Mouse (Mus musculus) heart, embryonic 15.5 days (tissue): ENCODE results near the gene Rpa1. TPM values are rescaled to one million over a fixed set of nuclear protein-coding genes. Genes with fewer than 3 reads are reported as not detected.
"Not testable (repeated sequence)": the region's sequence is repeated elsewhere in the genome, so short reads cannot be mapped to it uniquely, and the experiment has no call there.

ENCODE experiments used
- ATAC-seq: fragments of 200-750 bp; cut with Nextera tagmentation; replicated peaks from 2 replicates; pipeline ENCODE4 v1.8.0; 2017; ENCODE audit warnings: low read depth, moderate TSS enrichment; ENCODE audit not compliant: insufficient number of reproducible peaks, insufficient read depth, low FRiP score
- H3K27ac ChIP-seq: fragments of 300-500 bp; sonication (generic); 2 replicates; pipeline ENCODE4 v1.5.1; 2015; ENCODE audit warnings: mild to moderate bottlenecking, inconsistent platforms
- H3K27me3 ChIP-seq: fragments of 300-500 bp; sonication (generic); 2 replicates; pipeline ENCODE4 v1.6.1; 2015; ENCODE audit warnings: inconsistent platforms
- H3K36me3 ChIP-seq: fragments of 300-500 bp; sonication (generic); 2 replicates; pipeline ENCODE4 v1.6.1; 2015; ENCODE audit warnings: mild to moderate bottlenecking, inconsistent platforms
- H3K4me1 ChIP-seq: fragments of 300-500 bp; sonication (generic); replicated peaks from 2 replicates; pipeline ENCODE4 v1.6.1; 2015; ENCODE audit warnings: inconsistent platforms
- H3K4me2 ChIP-seq: fragments of 300-500 bp; sonication (generic); 2 replicates; pipeline ENCODE4 v1.6.1; 2015; ENCODE audit warnings: inconsistent platforms, mild to moderate bottlenecking, moderate library complexity
- H3K4me3 ChIP-seq: fragments of 300-500 bp; sonication (generic); 2 replicates; pipeline ENCODE4 v1.5.1; 2015; ENCODE audit warnings: mild to moderate bottlenecking, inconsistent platforms
- H3K9ac ChIP-seq: fragments of 300-500 bp; sonication (generic); 2 replicates; pipeline ENCODE4 v1.6.1; 2015; ENCODE audit warnings: mild to moderate bottlenecking, inconsistent platforms
- H3K9me3 ChIP-seq: fragments of 300-500 bp; sonication (generic); replicated peaks from 2 replicates; pipeline ENCODE4 v1.6.1; 2016; ENCODE audit warnings: inconsistent platforms
- WGBS: fragments of 180-500 bp; shearing (Covaris S2); methylation state at CpG from one replicate; pipeline ENCODE4 v1.1.7; 2015; ENCODE audit warnings: mixed read lengths; 5-methylcytosine and 5-hydroxymethylcytosine counted together
- polyA plus RNA-seq: library from polyadenylated mRNA; unstranded; fragments of >200 nt; fragmentation: Nextera tagmentation; extraction: Ambion mirVana; gene quantifications from 2 replicates; pipeline ENCODE4 v1.2.1, GENCODE M21; 2015

The Rpa1 gene
- polyA plus RNA-seq, 1 experiment from 2014 or later, result 86.2 TPM

DNA sequence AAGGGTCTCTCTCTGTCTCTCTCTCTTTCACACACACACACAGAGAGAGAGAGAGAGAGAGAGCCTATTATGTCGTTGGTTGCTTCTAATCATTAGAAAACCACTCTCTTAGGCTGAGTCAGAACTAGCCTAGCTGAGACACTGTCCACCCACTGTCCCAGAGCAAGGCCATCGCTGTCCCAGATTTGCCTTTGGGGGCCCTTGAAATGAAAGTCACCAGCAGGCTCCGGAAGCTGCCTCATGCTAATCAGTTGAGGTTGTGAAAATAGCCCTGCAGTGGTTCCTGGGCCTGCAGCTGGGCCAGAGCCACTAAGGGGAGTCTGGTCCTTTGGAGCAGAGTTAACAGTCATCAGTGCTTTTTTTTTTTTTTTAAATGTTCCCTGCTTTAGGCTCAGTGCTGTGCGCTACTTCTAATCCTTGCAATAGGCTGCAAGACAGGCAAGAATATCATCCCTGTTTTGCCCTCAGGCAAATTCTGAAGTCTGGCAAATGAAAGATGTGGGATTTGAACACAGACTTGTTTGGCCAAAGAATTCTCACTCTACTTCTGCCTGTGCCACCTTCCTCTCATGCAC, 62.1 kb downstream of the Rpa1 start:
- WGBS, result 32% methylated on average over 4 of the region's 4 CpGs
- Histone ChIP-seq H3K9ac (no peak overlapping the region), H3K36me3 (no peaks in the 10 kb centered on the region), H3K9me3 (no peaks in the 10 kb centered on the region), H3K27ac (peak overlapping the region; percentile 72), H3K4me3 (no peak overlapping the region), H3K4me2 (no peak overlapping the region), H3K27me3 (peaks cover 4% of the 10 kb centered on the region; the same call in 1 of the 2 replicates), H3K4me1 (peaks cover 54% of the 10 kb centered on the region)
- no peak for ATAC-seq

DNA sequence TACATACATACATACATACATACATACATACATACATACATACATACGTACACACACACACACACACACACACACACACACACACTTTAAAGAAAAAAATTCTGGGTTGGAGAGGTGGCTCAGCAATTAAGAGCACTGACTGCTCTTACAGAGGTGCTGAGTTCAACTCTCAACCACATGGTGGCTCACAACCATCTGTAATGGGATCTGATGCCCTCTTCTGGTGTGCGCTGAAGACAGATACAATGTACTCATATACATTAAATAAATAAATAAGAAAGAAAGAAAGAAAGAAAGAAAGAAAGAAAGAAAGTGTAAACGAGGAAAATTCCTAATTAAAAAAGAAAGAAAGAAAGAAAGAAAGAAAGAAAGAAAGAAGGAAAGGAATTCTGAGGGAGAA, 64.3 kb downstream of the Rpa1 start:
- not testable (repeated sequence) for H3K4me2 ChIP-seq, H3K9me3 ChIP-seq, H3K4me3 ChIP-seq, H3K36me3 ChIP-seq, H3K27ac ChIP-seq, ATAC-seq, H3K27me3 ChIP-seq, H3K9ac ChIP-seq
- peaks cover 64% of the 10 kb centered on the region for H3K4me1 ChIP-seq
- 72% methylated on average over 3 of the region's 3 CpGs for WGBS

DNA sequence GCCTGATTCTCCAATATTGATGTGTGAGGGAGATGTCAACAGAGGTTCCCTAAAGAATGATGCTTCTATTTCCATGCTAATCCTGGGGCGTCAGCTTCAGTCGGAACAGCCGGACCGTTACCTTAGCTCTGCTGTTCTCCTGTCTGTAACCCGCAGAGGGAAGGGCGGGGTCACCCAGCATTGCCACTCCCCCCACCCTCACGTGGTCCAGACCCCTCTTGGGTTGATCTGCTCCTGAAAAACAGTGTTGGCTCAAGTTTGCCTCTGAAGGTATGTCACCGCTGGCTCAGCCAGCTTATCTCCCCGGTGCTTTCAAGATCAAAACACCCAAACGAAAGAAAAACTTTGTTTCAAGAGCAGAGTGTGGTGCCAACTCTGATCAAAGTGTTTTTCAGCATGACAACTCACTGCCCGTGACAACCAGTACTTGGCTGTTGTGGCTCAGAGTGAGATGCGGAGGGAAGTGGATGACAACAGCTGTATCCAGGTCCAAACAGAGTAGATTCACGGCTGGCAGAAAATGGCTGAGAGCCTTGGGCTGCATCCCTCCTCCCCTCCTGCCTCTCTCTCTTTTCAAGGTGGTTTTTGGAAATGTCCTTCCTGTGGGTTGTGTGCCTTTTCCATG, 65.5 kb downstream of the Rpa1 start:
- H3K9me3 ChIP-seq, result no peaks in the 10 kb centered on the region
- H3K4me2 ChIP-seq, result peak overlapping the region; percentile 44
- H3K4me1 ChIP-seq, result peaks cover 55% of the 10 kb centered on the region
- no peak for ATAC-seq
- no peak overlapping the region for H3K27ac ChIP-seq
- H3K4me3 ChIP-seq, result 0 out of 2 replicates have a peak overlapping the region, but pooled peaks have one; percentile 2
- H3K9ac ChIP-seq, result no peak overlapping the region
- WGBS, result 10% methylated on average over 13 of the region's 13 CpGs
- no peaks in the 10 kb centered on the region for H3K36me3 ChIP-seq
- H3K27me3 ChIP-seq, result peaks cover 4% of the 10 kb centered on the region; the same call in 1 of the 2 replicates

DNA sequence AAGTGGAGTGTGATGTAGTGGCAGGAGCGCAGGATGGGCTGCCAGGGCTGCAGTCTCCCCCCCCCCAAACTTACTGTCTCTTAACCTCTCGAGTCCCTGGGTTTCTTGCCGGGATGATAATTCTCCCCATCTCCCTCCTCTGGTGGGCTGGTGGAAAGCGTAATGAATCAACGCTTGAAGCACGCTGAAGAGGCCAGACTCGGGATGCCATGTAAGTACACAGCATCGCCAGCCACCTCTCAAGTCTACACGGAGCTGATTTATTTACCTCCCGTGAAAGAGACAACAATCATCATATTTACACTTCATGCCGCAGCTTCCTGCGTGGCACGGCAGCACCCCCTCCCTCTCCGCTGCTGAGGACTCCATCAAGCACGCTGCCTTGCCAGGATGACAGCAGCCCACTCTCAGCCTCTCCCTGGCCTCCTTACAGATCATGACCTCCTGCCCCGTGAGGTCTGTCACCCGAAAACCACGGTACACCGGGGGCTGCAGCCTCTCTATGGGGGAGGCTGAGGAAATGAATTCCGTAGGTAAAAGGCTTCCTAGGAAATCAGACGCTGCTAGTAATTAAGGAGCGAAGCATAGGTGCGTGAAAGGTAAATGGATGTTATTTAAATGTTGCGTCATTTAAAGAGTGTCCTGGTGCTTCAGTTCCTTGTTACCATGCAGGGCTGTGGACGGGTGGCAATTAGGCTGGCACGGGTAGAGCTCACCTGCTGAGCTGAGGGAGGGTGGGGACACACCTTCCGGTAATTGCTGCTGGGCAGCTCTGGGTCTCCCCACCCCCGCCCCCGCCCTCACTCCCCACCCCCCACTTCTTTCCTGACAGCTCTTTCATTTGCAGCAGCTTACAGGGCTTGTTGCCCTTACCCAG, 66.5 kb downstream of the Rpa1 start:
- Histone ChIP-seq H3K4me3 (0 out of 2 replicates have a peak overlapping the region, but pooled peaks have one; percentile 2), H3K4me2 (peak overlapping the region; percentile 44), H3K36me3 (no peaks in the 10 kb centered on the region), H3K27ac (no peak overlapping the region), H3K27me3 (peaks cover 4% of the 10 kb centered on the region; the same call in 1 of the 2 replicates), H3K9ac (no peak overlapping the region), H3K4me1 (peaks cover 52% of the 10 kb centered on the region), H3K9me3 (no peaks in the 10 kb centered on the region)
- ATAC-seq, result no peak
- WGBS, result 23% methylated on average over 29 of the region's 29 CpGs

DNA sequence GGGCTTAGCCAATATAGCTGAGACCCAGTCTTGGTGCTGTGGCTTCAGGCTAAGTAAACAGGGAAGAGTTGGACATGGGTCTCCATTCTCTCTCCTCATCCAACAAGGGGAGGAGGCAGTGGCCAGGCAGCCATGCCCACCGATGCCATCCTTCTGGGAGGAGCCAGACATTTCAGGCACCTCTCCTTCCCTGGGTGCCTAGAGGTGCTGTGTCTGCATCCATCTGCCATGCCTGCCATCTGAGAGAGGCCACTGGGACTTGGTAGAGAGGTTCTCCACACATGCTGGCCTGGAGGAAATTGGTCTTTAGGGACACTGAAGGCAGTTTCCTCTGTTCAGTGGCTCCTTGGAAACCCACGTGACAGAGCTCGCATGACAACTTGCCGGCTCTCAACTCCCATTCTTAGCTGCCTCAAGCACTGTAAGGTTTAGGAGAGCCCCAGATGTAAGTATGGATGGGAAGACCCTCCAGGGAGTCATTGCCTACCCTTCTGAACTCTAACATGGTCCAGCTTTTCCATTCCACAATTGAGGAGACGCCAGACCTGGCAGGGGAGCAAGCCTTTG, 67.6 kb downstream of the Rpa1 start:
- Histone ChIP-seq H3K4me1 (peaks cover 50% of the 10 kb centered on the region), H3K9me3 (no peaks in the 10 kb centered on the region), H3K9ac (no peak overlapping the region), H3K4me2 (no peak overlapping the region), H3K27me3 (peaks cover 4% of the 10 kb centered on the region; the same call in 1 of the 2 replicates), H3K27ac (no peak overlapping the region), H3K4me3 (no peak overlapping the region), H3K36me3 (no peaks in the 10 kb centered on the region)
- WGBS, result 73% methylated on average over 5 of the region's 5 CpGs
- ATAC-seq, result no peak

DNA sequence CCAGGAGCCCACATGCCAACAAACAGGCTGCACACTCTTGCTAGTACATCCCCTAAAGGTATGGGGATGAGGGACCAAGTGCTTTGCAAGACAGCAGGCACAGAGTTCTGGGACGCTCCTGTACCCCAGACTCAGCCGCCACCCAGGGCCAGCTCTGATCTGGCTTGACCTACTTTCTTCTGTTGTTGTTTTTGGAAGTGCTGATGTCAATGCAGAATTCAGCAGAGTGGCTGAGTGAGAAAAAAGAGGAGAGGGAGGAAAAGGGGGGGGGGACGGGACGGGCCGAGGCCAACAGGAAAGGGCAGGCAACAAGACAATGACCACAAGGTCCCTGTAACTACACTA, 68.1 kb downstream of the Rpa1 start:
- WGBS, result 61% methylated on average over 5 of the region's 5 CpGs
- no peak for ATAC-seq
- no peaks in the 10 kb centered on the region for H3K9me3 ChIP-seq
- no peaks in the 10 kb centered on the region for H3K36me3 ChIP-seq
- H3K4me3 ChIP-seq, result no peak overlapping the region
- H3K9ac ChIP-seq, result no peak overlapping the region
- H3K4me2 ChIP-seq, result 0 out of 2 replicates have a peak overlapping the region, but pooled peaks have one; percentile 63
- peaks cover 4% of the 10 kb centered on the region; the same call in 1 of the 2 replicates for H3K27me3 ChIP-seq
- H3K27ac ChIP-seq, result peak overlapping the region; percentile 51; the same call in 1 of the 2 replicates
- H3K4me1 ChIP-seq, result peaks cover 54% of the 10 kb centered on the region

DNA sequence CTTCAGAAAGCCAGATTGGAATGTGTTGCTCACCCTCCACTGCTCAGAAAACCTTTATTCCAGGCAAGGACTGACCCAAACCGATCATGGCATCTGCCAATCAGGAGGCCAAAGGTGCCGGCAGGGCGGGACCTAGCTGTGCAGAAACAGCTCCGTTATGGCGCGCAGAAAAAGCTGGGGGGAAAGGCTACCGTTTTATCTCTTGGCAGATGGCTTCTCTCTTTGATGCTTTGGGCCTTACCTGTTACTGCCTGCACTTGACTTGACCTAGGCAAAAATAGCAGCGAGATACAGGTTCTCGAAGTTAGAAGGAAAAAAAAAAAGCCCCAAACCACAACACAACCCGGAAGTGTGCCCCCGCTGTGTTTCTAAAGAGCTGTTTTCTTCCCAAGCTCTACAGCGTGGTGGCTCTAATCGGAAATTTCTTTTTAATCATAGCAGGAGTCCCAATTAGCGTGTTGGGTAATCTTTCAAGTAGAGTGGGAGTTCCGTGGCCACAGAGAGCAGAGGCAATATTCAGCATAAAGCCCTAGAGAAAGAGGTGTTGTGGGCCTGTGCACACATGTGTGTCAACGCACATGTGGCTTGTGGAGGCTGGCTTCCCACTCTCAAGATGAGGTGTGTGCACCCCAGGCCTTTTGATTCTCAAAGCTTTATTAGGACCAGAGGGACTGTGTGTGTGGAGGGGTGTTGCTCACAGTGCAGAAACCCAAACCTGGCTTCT, 68.6 kb downstream of the Rpa1 start:
- Histone ChIP-seq H3K4me3 (peak overlapping the region; percentile 37), H3K9ac (peak overlapping the region; percentile 46), H3K27ac (peak overlapping the region; percentile 51), H3K9me3 (no peaks in the 10 kb centered on the region), H3K36me3 (no peaks in the 10 kb centered on the region), H3K4me2 (peak overlapping the region; percentile 63), H3K4me1 (peaks cover 60% of the 10 kb centered on the region), H3K27me3 (peaks cover 4% of the 10 kb centered on the region; the same call in 1 of the 2 replicates)
- WGBS, result 8% methylated on average over 16 of the region's 16 CpGs
- ATAC-seq, result no peak

DNA sequence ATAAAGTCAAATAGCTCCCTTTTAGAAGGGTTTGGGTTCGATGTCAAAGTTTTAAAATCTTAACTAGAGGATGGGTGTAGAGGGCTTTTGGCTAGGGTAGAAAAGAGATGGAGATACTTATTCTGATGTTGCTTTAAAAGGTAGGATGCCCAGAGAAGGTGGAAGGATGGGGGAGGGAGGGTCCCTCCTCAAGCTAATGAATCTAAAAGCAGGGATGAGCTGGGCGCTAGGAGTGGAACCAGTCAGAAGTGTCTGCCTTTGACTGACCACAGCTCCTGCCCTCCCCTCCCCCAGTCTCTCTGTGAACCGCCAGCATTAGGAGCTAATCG, 69.1 kb downstream of the Rpa1 start:
- H3K4me2 ChIP-seq, result peak overlapping the region; percentile 63
- H3K27ac ChIP-seq, result peak overlapping the region; percentile 51
- H3K4me1 ChIP-seq, result peaks cover 64% of the 10 kb centered on the region
- peak overlapping the region; percentile 37 for H3K4me3 ChIP-seq
- no peaks in the 10 kb centered on the region for H3K36me3 ChIP-seq
- no peak for ATAC-seq
- 15% methylated on average over 4 of the region's 4 CpGs for WGBS
- H3K9me3 ChIP-seq, result no peaks in the 10 kb centered on the region
- peaks cover 4% of the 10 kb centered on the region; the same call in 1 of the 2 replicates for H3K27me3 ChIP-seq
- peak overlapping the region; percentile 46 for H3K9ac ChIP-seq

DNA sequence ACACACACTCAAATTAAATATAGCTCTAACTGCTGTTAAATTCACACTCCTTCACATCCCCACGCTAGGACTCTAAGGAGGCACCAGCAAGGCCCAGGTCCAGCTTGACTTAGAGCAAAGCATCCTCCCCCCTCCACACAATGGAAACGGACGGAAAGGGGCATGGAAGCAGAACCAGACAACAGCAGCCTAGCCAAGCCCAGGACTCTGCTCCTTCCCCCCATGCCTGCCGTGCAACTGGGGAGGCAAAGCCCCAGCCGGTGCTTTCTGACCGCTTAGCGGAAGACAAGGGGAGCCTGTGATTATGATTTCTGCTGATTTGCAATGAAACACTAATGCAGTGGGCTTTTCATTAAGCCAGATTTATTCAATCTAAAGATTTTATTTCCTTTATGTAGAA, 70.0 kb downstream of the Rpa1 start:
- H3K27me3 ChIP-seq, result peaks cover 4% of the 10 kb centered on the region; the same call in 1 of the 2 replicates
- no peak overlapping the region for H3K4me2 ChIP-seq
- no peaks in the 10 kb centered on the region for H3K36me3 ChIP-seq
- peaks cover 70% of the 10 kb centered on the region for H3K4me1 ChIP-seq
- no peak overlapping the region for H3K4me3 ChIP-seq
- 67% methylated on average over 7 of the region's 7 CpGs for WGBS
- no peak overlapping the region for H3K9ac ChIP-seq
- no peak for ATAC-seq
- no peak overlapping the region for H3K27ac ChIP-seq
- no peaks in the 10 kb centered on the region for H3K9me3 ChIP-seq

DNA sequence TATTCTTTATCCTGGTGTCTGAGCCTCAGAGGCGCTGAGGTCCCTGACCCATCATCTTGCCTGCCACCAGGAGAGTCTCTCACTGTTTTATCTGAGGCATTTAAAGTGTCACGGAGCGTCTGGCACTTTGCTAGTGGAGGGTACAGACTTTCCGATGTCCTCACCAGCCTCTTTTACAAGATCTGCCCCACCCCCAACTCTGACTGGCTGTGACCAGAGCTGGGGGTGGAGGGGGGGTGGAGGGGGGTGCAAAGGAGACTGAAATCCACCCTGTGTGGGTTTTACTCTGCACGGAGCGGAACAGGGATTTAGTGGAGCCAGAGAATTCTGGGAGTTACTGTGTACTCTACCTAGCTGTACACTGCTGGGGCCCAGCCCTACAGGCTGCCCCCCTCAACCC, 73.1 kb downstream of the Rpa1 start:
- no peaks in the 10 kb centered on the region for H3K27me3 ChIP-seq
- H3K4me2 ChIP-seq, result peak overlapping the region; percentile 35; the same call in 1 of the 2 replicates
- H3K9me3 ChIP-seq, result no peaks in the 10 kb centered on the region
- ATAC-seq, result peak; percentile 67
- no peaks in the 10 kb centered on the region for H3K36me3 ChIP-seq
- H3K4me3 ChIP-seq, result no peak overlapping the region
- WGBS, result 30% methylated on average over 6 of the region's 6 CpGs
- H3K4me1 ChIP-seq, result peaks cover 62% of the 10 kb centered on the region
- peak overlapping the region; percentile 84 for H3K27ac ChIP-seq
- H3K9ac ChIP-seq, result no peak overlapping the region
